Mouse (Mus musculus) spleen, adult 12 weeks (tissue): ENCODE data around the gene Astn1.

Experiments used
- DNase-seq: peaks from one replicate; pipeline ENCODE4 v3.0.0; 2022; ENCODE audit warnings: low spot score

Astn1 gene

GRCm38 (mm10) chr1:158536195-158536594 is 174.1 kb downstream of the Astn1 start:
- no peak for DNase-seq

- no peak for DNase-seq
Measured at GRCm38 (mm10) chr1:158536867-158537266, 174.8 kb downstream of the Astn1 start.

- no peak for DNase-seq
Measured at GRCm38 (mm10) chr1:158545095-158545494, 183.0 kb downstream of the Astn1 start.

GRCm38 (mm10) chr1:158546513-158546912 is 184.4 kb downstream of the Astn1 start:
- DNase-seq = no peak

GRCm38 (mm10) chr1:158547592-158548211 is 185.6 kb downstream of the Astn1 start:
- no peak for DNase-seq

GRCm38 (mm10) chr1:158548319-158548718 is 186.2 kb downstream of the Astn1 start:
- no peak for DNase-seq

- DNase-seq = no peak
Measured at GRCm38 (mm10) chr1:158549616-158550015, 187.5 kb downstream of the Astn1 start.

- DNase-seq = no peak
Measured at GRCm38 (mm10) chr1:158551951-158552350, 189.9 kb downstream of the Astn1 start.

- no peak for DNase-seq
Measured at GRCm38 (mm10) chr1:158553341-158553740, 191.3 kb downstream of the Astn1 start.

- DNase-seq = no peak
Measured at GRCm38 (mm10) chr1:158554020-158554505, 192.0 kb downstream of the Astn1 start.

- DNase-seq = no peak
Measured at GRCm38 (mm10) chr1:158573168-158573567, 211.1 kb downstream of the Astn1 start.

- no peak for DNase-seq
Measured at GRCm38 (mm10) chr1:158573597-158573996, 211.5 kb downstream of the Astn1 start.

- no peak for DNase-seq
Measured at GRCm38 (mm10) chr1:158575997-158576396, 213.9 kb downstream of the Astn1 start.

- no peak for DNase-seq
Measured at GRCm38 (mm10) chr1:158581806-158582205, 219.7 kb downstream of the Astn1 start.

GRCm38 (mm10) chr1:158588903-158589302 is 226.8 kb downstream of the Astn1 start:
- no peak for DNase-seq

GRCm38 (mm10) chr1:158596726-158597448 is 234.8 kb downstream of the Astn1 start:
- no peak for DNase-seq

- DNase-seq = no peak
Measured at GRCm38 (mm10) chr1:158597996-158598395, 235.9 kb downstream of the Astn1 start.

- no peak for DNase-seq
Measured at GRCm38 (mm10) chr1:158599435-158599834, 237.4 kb downstream of the Astn1 start.

- DNase-seq = no peak
Measured at GRCm38 (mm10) chr1:158603056-158603455, 241.0 kb downstream of the Astn1 start.

- no peak for DNase-seq
Measured at GRCm38 (mm10) chr1:158604149-158604548, 242.1 kb downstream of the Astn1 start.

- no peak for DNase-seq
Measured at GRCm38 (mm10) chr1:158605597-158605996, 243.5 kb downstream of the Astn1 start.

- DNase-seq = no peak
Measured at GRCm38 (mm10) chr1:158606324-158606723, 244.3 kb downstream of the Astn1 start.

- DNase-seq = no peak
Measured at GRCm38 (mm10) chr1:158607201-158607600, 245.1 kb downstream of the Astn1 start.

- no peak for DNase-seq
Measured at GRCm38 (mm10) chr1:158615202-158615601, 253.1 kb downstream of the Astn1 start.
